Mouse (Mus musculus): ENCODE results near the gene Hnrnpl.

- TF ChIP-seq POLR2A (IDR thresholded peaks at IDR 0.05; ENCODE audit: insufficient read depth, low read length) (no peak), CTCF (IDR thresholded peaks at IDR 0.05; ENCODE audit: low read depth, low read length) (no peak), EP300 (IDR thresholded peaks at IDR 0.05; ENCODE audit: insufficient read depth, low read depth, low read length) (no peak)
Observed at GRCm38 (mm10) chr7:28815230-28815629, 6.9 kb downstream of the Hnrnpl start.
